Mouse (Mus musculus) limb, embryonic 13.5 days (tissue): Measurements from ENCODE around the gene Tal1. TPM values are rescaled to one million over a fixed set of nuclear protein-coding genes. Genes with fewer than 3 reads are reported as not detected.
A peak's percentile ranks its signal among the peaks of the same experiment; 100 is the strongest.

Experiments
- ATAC-seq: fragments of 200-750 bp; cut with Nextera tagmentation; 2 replicates; pipeline ENCODE4 v1.8.0; 2017; ENCODE audit warnings: low read depth, moderate number of reproducible peaks, moderate TSS enrichment; ENCODE audit not compliant: low FRiP score
- H3K27ac ChIP-seq: fragments of 300-500 bp; sonication (generic); 2 replicates; pipeline ENCODE4 v1.5.1; 2015; ENCODE audit warnings: inconsistent platforms, mild to moderate bottlenecking, moderate library complexity
- H3K27me3 ChIP-seq: fragments of 300-500 bp; sonication (generic); 2 replicates; pipeline ENCODE4 v1.6.1; 2015; ENCODE audit warnings: mild to moderate bottlenecking, inconsistent platforms
- H3K36me3 ChIP-seq: fragments of 300-500 bp; sonication (generic); 2 replicates; pipeline ENCODE4 v1.6.1; 2015; ENCODE audit warnings: inconsistent platforms, mild to moderate bottlenecking, moderate library complexity
- H3K4me1 ChIP-seq: fragments of 300-500 bp; sonication (generic); 2 replicates; pipeline ENCODE4 v1.6.1; 2015; ENCODE audit warnings: inconsistent platforms
- H3K4me2 ChIP-seq: fragments of 300-500 bp; sonication (generic); replicated peaks from 2 replicates; pipeline ENCODE4 v1.6.1; 2015; ENCODE audit warnings: inconsistent platforms, mild to moderate bottlenecking, moderate library complexity
- H3K4me3 ChIP-seq: fragments of 300-500 bp; sonication (generic); 2 replicates; pipeline ENCODE4 v1.5.1; 2015; ENCODE audit warnings: moderate library complexity, mild to moderate bottlenecking, inconsistent platforms
- H3K9ac ChIP-seq: fragments of 300-500 bp; sonication (generic); 2 replicates; pipeline ENCODE4 v1.6.1; 2015; ENCODE audit warnings: mild to moderate bottlenecking, inconsistent platforms
- H3K9me3 ChIP-seq: fragments of 300-500 bp; sonication (generic); 2 replicates; pipeline ENCODE4 v1.6.1; 2016; ENCODE audit warnings: inconsistent platforms
- WGBS: fragments of 180-500 bp; shearing (Covaris S2); methylation state at CpG from one replicate; pipeline ENCODE4 v1.1.7; 2015; 5-methylcytosine and 5-hydroxymethylcytosine counted together
- polyA plus RNA-seq: library from polyadenylated mRNA; unstranded; fragments of >200 nt; fragmentation: Nextera tagmentation; extraction: Ambion mirVana; gene quantifications from 2 replicates; pipeline ENCODE4 v1.2.1, GENCODE M21; 2015

Gene Tal1
- 1.3 and 1.6 TPM in 2 replicates for polyA plus RNA-seq

DNA sequence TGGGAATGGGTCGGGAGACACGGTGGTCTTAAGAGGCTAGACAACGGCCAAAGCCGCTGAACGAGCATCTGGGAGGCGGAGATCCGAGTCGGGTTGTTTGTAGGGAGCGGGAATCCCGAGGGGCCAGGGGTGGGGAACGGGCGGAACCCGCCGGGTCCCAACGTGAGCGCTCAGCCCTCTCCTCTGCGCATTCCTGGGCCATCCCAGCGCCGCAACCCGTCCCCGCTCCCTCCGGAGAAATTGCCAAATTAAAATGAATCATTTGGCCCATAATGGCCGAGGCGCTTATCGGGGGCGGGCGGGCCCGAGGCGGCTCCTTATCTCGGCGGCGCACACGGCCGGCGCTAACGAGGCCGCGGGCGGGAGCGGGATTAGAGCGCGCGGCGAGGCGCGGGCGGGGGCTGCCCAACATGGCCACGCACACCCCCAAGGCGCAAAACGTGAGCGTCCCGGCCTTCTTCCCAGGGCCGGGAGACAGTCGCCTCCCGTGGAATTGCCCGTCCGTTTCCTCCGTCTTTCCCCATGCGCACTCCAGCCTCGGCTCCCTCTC is at the start of gene Tal1:
Gene Tal1 (plus strand): TSS at position 56 of the 550 bp plus-strand sequence.
- Histone ChIP-seq H3K27me3 (peaks cover 99% of the 10 kb centered on the region), H3K9ac (peak within 1 kb of the TSS; percentile 53), H3K4me3 (peak within 1 kb of the TSS; percentile 40), H3K4me1 (peaks cover 24% of the 10 kb centered on the region), H3K9me3 (no peaks in the 10 kb centered on the region), H3K27ac (no peak within 1 kb of the TSS), H3K4me2 (peak within 1 kb of the TSS; percentile 69), H3K36me3 (no peaks in the 10 kb centered on the region)
- ATAC-seq: 0 out of 2 replicates have a peak, but pooled peaks have one; percentile 7
- WGBS: under 1% methylated on average over 59 of the region's 60 CpGs

DNA sequence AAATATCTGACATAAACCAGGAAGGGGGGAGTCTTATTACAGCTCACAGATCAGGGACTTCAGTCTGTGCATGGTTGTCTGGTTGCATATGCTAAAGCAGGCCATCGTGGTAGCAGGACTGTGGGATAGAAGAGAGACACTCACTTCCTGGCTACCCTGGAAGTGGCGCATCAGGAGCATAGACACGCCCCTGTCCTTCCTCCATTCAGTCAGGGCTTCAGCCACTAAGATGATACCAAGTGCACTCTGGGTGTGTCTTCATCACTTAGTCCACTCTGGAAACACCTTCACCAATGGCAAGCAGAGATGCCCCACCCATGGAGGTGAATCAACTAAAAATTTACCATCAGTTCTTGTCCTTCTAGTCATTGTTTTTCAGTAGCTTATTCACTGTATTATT is 42.0 kb upstream of the Tal1 start:
- Histone ChIP-seq H3K36me3 (peaks cover 66% of the 10 kb centered on the region), H3K9ac (no peak overlapping the region), H3K4me2 (no peak overlapping the region), H3K4me1 (no peaks in the 10 kb centered on the region), H3K27ac (no peak overlapping the region), H3K4me3 (no peak overlapping the region), H3K27me3 (no peaks in the 10 kb centered on the region), H3K9me3 (no peaks in the 10 kb centered on the region)
- ATAC-seq: no peak
- 86% methylated on average over 3 of the region's 3 CpGs for WGBS

DNA sequence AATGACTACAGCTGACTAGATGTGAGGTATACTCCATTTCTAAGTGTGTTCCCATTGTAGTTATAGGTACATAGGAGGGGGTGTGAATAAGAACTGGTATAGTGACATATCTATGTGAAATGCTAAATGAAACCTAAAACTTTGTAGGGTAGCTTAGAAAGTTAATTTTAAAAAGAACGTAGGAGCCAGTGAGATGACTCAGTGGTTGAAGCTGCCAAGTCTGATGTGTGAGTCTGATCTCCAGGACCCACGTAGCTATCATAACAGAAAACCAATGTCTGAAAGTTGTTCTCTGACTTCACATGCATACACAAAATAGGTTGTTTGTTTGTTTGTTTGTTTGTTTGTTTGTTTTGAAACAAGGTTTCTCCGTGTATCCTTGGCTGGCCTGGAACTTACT is 36.2 kb upstream of the Tal1 start:
- Histone ChIP-seq H3K9ac (no peak overlapping the region), H3K27ac (no peak overlapping the region), H3K4me2 (no peak overlapping the region), H3K4me3 (no peak overlapping the region), H3K36me3 (peaks cover 66% of the 10 kb centered on the region), H3K4me1 (no peaks in the 10 kb centered on the region), H3K9me3 (no peaks in the 10 kb centered on the region), H3K27me3 (no peaks in the 10 kb centered on the region)
- 91% methylated on average over 3 of the region's 3 CpGs for WGBS
- ATAC-seq: no peak

DNA sequence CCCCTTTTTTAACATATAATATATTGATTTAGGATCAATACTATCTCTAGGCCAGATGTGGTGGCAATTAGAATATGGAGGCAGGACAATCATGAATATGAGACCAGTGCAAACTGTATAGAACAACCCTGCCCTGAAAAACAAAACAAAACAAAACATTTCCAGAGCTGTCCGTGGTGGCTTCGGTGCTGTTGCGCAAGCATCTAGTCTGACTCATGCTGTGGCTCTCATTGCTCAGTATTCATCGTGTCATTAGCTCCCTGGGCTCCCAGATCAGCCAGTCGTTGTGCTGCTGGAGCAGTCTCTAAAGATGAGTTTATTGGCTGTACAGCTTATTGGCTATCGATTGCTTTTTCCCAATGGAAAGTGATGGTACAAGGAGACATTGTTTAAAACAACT is 21.2 kb upstream of the Tal1 start:
- Histone ChIP-seq H3K36me3 (peaks cover 56% of the 10 kb centered on the region), H3K4me1 (no peaks in the 10 kb centered on the region), H3K4me2 (no peak overlapping the region), H3K4me3 (no peak overlapping the region), H3K9me3 (no peaks in the 10 kb centered on the region), H3K27ac (no peak overlapping the region), H3K27me3 (no peaks in the 10 kb centered on the region), H3K9ac (no peak overlapping the region)
- ATAC-seq: no peak
- 82% methylated on average over 6 of the region's 6 CpGs for WGBS

DNA sequence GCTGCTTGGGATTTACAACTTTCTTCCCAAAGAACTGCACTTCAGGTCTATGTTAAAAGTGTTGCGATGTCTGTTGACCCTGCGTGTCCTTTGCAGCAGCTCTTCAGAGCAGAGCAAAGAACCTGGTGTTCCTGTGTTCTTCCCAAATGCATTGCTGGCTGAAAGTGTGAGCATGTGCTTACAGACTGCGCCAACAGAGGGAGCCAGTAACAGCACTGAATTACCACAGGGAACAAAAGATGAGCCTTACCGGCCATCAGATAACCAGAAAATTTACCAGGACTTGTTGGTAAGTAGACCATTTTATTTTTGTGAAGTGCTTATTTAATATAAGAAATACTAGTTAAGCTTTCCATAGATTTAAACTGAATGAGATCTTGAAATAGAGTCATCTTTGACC is 18.0 kb upstream of the Tal1 start:
- WGBS: 42% methylated on average over 4 of the region's 4 CpGs
- no peak overlapping the region for H3K4me2 ChIP-seq
- H3K9ac ChIP-seq: no peak overlapping the region
- H3K4me3 ChIP-seq: no peak overlapping the region
- ATAC-seq: no peak
- H3K27ac ChIP-seq: no peak overlapping the region
- no peaks in the 10 kb centered on the region for H3K4me1 ChIP-seq
- H3K36me3 ChIP-seq: peaks cover 56% of the 10 kb centered on the region
- no peaks in the 10 kb centered on the region for H3K27me3 ChIP-seq
- no peaks in the 10 kb centered on the region for H3K9me3 ChIP-seq

DNA sequence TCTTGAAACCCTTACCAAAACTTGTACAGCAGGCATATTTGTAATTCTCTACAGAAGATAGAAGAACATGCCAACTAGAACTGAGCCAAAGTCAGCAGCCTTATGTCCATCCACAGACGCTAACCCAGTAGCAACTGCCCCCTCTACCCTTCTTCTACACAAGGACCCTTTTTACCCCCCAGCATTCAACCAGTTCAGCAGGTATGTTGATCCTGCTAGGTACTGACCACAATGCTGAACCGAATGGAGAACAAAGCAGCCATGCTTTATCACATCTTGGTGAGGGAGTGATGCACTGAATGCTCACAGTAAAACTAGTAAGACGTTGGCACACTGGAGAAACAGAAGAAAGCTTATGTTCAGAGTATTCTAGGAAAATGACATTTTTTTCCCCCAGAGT is 10.6 kb upstream of the Tal1 start:
- no peak overlapping the region for H3K27ac ChIP-seq
- no peaks in the 10 kb centered on the region for H3K4me1 ChIP-seq
- H3K36me3 ChIP-seq: peaks cover 21% of the 10 kb centered on the region
- H3K27me3 ChIP-seq: peaks cover 33% of the 10 kb centered on the region
- H3K9me3 ChIP-seq: no peaks in the 10 kb centered on the region
- H3K4me3 ChIP-seq: no peak overlapping the region
- H3K9ac ChIP-seq: no peak overlapping the region
- H3K4me2 ChIP-seq: no peak overlapping the region
- ATAC-seq: no peak
- WGBS: 79% methylated on average over 3 of the region's 3 CpGs

DNA sequence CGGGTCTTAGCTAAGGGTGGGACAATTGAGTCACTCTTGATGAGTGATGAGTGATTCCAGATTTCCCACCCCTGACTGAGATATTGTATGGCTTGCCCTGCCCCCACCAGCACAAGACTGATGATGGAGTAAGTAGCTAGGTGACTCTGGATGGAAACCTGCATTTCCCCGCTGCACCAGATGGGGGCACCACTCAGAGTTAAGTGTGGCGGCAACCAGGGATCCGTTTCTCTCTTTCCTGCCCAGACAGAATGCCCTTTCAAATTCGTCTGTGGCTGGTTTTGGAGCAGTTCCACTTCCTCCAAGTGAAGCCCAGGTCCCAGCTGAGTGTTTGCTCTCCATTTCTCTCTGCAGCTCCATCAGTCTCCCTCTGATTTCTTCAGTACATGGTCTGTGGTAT is 8.5 kb upstream of the Tal1 start:
- Histone ChIP-seq H3K4me3 (no peak overlapping the region), H3K27ac (no peak overlapping the region), H3K4me2 (no peak overlapping the region), H3K4me1 (peaks cover 8% of the 10 kb centered on the region), H3K9ac (no peak overlapping the region), H3K9me3 (no peaks in the 10 kb centered on the region), H3K36me3 (no peaks in the 10 kb centered on the region; the same call in 1 of the 2 replicates), H3K27me3 (peaks cover 54% of the 10 kb centered on the region)
- ATAC-seq: no peak
- 5% methylated on average over 5 of the region's 5 CpGs for WGBS

DNA sequence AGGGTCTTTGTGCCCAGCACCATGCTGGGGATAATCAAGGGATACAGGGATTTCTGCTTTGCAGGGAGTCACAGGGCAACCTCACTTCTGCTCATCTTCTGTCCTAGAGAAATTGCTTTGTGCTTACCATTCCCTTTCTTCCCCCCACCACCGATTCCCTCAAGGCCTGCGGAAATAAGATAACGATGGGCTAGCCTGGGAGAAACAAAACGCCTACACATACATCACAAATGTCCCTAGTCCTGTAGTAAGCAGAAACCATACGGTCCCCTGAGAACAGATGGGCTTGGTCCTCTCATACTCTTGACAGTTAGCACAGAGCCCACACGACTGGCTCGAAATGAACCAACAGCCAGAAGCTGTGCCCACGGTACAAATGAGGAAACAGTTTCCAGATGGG is 8.0 kb upstream of the Tal1 start:
- no peak overlapping the region for H3K4me3 ChIP-seq
- peaks cover 11% of the 10 kb centered on the region for H3K4me1 ChIP-seq
- ATAC-seq: no peak
- H3K9me3 ChIP-seq: no peaks in the 10 kb centered on the region
- peaks cover 58% of the 10 kb centered on the region for H3K27me3 ChIP-seq
- H3K4me2 ChIP-seq: no peak overlapping the region
- no peak overlapping the region for H3K9ac ChIP-seq
- no peaks in the 10 kb centered on the region; the same call in 1 of the 2 replicates for H3K36me3 ChIP-seq
- WGBS: 64% methylated on average over 8 of the region's 8 CpGs
- no peak overlapping the region for H3K27ac ChIP-seq

DNA sequence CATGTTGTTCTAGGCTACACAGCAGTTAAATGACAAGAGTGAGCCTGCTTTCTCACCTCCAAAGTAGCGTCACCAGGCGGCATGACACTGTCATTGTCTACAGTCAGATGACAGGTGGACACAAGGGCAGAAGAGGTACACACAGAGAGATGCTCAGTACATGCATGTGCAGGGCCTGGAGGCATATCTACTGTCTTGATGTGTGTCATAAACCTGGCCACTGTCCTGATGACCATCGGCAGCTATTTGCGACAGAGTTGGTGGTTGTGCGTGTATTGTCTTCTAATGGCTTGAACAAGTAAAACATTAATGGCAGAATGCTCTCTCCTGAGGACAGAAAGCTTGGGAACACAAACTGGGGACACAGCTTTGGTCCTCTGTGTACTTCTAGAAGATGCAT is 5.0 kb upstream of the Tal1 start:
- H3K9me3 ChIP-seq: no peaks in the 10 kb centered on the region
- no peak for ATAC-seq
- no peak overlapping the region for H3K4me3 ChIP-seq
- no peak overlapping the region for H3K9ac ChIP-seq
- WGBS: 75% methylated on average over 5 of the region's 5 CpGs
- H3K36me3 ChIP-seq: no peaks in the 10 kb centered on the region
- H3K4me1 ChIP-seq: peaks cover 12% of the 10 kb centered on the region
- peaks cover 88% of the 10 kb centered on the region for H3K27me3 ChIP-seq
- H3K4me2 ChIP-seq: no peak overlapping the region
- H3K27ac ChIP-seq: no peak overlapping the region

DNA sequence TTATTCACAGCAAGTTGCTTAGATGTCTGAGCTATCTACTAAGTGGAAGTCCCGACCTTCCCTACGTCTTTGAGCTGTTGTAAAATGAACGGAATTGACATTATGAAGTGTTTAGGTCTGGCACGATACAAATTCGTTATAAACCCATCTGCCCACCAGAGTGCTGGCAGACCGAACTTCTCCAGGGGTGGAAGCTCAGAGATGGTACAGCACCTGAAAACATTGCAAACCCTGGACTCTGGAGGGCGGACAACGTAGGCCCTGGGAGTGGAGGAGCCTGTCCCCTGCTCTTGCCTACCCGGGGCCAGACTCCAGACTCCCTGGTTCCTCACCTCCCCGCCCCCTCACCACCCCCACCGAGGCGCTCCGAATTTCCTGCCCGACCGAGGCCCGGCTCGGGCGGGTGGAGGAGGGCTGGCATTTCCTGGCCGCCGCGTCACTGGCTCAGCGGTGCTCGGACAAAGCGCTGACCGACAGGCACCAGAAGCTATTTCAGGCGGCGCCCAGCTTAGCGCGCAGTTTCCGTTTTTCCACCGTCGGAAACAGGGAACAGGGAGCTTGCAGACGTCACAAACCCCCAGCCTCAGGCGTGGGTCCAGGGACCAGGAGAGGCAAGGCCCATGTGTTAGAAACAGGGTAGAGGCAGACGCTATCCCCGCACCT is 3.8 kb upstream of the Tal1 start:
- peak; percentile 49 for ATAC-seq
- H3K27me3 ChIP-seq: peaks cover 98% of the 10 kb centered on the region
- H3K9me3 ChIP-seq: no peaks in the 10 kb centered on the region
- H3K27ac ChIP-seq: no peak overlapping the region
- H3K9ac ChIP-seq: peak overlapping the region; percentile 57
- WGBS: under 1% methylated on average over 36 of the region's 36 CpGs
- H3K4me3 ChIP-seq: peak overlapping the region; percentile 39
- peaks cover 20% of the 10 kb centered on the region for H3K4me1 ChIP-seq
- H3K36me3 ChIP-seq: no peaks in the 10 kb centered on the region
- H3K4me2 ChIP-seq: peak overlapping the region; percentile 65

DNA sequence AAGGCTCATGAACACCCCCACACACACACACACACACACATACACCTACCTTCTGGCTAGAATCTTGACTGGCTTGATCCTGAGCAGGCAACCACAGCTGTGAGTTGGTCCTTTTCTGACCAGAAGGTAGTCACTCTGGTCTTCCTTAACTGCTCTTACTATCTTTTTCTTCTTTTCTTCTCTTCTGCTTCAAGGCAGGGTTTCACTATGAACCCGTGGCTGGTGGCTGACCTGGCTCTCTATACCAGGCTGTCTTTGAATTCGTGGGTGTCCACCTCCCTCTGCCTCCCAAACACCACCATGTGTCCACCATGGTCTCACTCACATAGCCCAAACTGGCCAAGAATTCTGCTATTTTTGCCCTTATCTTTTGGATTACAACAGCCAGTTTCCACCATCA is 1.2 kb upstream of the Tal1 start:
- Histone ChIP-seq H3K27ac (no peak overlapping the region), H3K27me3 (peaks cover 98% of the 10 kb centered on the region), H3K4me1 (peaks cover 24% of the 10 kb centered on the region), H3K4me3 (no peak overlapping the region), H3K9me3 (no peaks in the 10 kb centered on the region), H3K4me2 (no peak overlapping the region), H3K36me3 (no peaks in the 10 kb centered on the region), H3K9ac (no peak overlapping the region)
- no peak for ATAC-seq
- WGBS: 5% methylated on average over 2 of the region's 2 CpGs

DNA sequence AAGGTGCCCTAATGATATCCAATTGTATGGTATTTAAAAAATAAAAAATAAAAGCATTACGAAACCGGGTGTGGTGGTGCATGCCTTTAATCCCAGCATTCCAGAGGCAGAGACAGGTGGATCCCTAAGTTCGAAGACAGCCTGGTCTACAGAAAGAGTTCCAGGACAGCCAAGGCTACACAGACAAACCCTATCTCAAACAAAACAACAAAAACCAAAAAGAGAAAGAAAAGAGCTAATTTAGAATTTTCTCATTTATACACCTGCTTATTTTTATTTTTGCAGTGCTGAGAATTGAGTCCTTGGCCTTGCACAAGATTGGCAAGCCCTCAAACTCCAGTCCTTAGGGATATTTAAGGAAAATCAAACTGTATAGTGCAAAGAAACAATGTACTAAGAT is 535 bp upstream of the Tal1 start:
- no peak overlapping the region for H3K27ac ChIP-seq
- H3K4me2 ChIP-seq: no peak overlapping the region
- WGBS: 22% methylated on average over 3 of the region's 3 CpGs
- H3K9ac ChIP-seq: no peak overlapping the region
- peaks cover 24% of the 10 kb centered on the region for H3K4me1 ChIP-seq
- H3K4me3 ChIP-seq: no peak overlapping the region
- no peak for ATAC-seq
- no peaks in the 10 kb centered on the region for H3K9me3 ChIP-seq
- H3K27me3 ChIP-seq: peaks cover 99% of the 10 kb centered on the region
- H3K36me3 ChIP-seq: no peaks in the 10 kb centered on the region
